In the genomic region with DNA sequence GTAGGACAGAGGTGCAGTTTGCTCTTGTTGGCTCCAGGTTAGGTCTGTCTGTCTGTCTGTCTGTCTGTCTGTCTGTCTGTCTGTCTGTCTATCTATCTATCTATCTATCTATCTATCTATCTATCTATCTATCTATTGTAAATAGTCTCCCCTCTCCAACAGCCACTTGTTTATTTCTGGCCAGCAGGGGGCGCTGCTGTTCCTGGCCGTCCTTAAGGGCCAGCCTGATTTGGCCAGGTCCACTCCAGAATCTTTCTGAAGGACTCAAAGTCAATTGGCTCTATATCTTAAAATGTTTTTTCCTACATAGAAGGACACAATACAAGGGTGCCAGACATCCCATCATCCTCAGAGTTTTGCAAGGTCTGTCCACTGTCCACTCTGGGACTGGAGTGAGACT, we compare ENCODE assay signal across 9 mouse cellular contexts. TPM values are rescaled to one million over a fixed set of nuclear protein-coding genes. Genes with fewer than 3 reads are reported as not detected.
DNase-seq lines count a peak whose midpoint lies in the region; ATAC-seq and TF ChIP-seq lines count a peak whose summit lies in the region.
"Had no signal": no experiment of that assay in that cellular context is flagged by ENCODE, and none has a peak within 500 bp of the region (broad histone marks: within the 10 kb centered on the region; RNA-seq: fewer than 3 reads in every experiment).

No protein-coding gene starts in this region.

- 0 out of 2 replicates have a peak, but pooled peaks cover 3% of the 10 kb centered on the region for H3K4me1 ChIP-seq in heart, embryonic 12.5 days (replicated peaks)
- H3K4me1 ChIP-seq in midbrain, postnatal 0 days (ENCODE audit: insufficient read depth, low read length): peaks cover 4% of the 10 kb centered on the region; the same call in 1 of the 2 replicates

- no peak overlapping the region for H3K4me3 ChIP-seq in heart, embryonic 12.5 days
- H3K4me3 ChIP-seq in midbrain, postnatal 0 days (ENCODE audit: low read depth, low read length): no peak overlapping the region

- DNase-seq in heart, adult 18-20 months: peak; percentile 63 to 90
- DNase-seq in 416B (ENCODE audit: low read depth): peak; percentile 67
- DNase-seq in adrenal gland, adult 8-10 months: peak; percentile 40
- DNase-seq in embryo, embryonic 11 days: peak; percentile 79
- peak; percentile 79 to 89 for DNase-seq in kidney, postnatal 25 days
- DNase-seq in midbrain, postnatal 0 days (ENCODE audit: low spot score): peak; percentile 53
- DNase-seq in thymus, postnatal 4 days: peak; percentile 72

- H3K27ac ChIP-seq in heart, embryonic 12.5 days (ENCODE audit: poor library complexity, severe bottlenecking): no peak overlapping the region
- no peak overlapping the region for H3K27ac ChIP-seq in midbrain, postnatal 0 days (ENCODE audit: low read depth, low read length)

- H3K36me3 ChIP-seq in heart, embryonic 12.5 days: no peaks in the 10 kb centered on the region
- no peaks in the 10 kb centered on the region for H3K36me3 ChIP-seq in midbrain, postnatal 0 days (ENCODE audit: insufficient read depth, low read length)

- no peak overlapping the region for H3K4me2 ChIP-seq in heart, embryonic 12.5 days
- no peak overlapping the region for H3K4me2 ChIP-seq in midbrain, postnatal 0 days (ENCODE audit: low read depth, low read length, poor library complexity, severe bottlenecking)

- ATAC-seq in heart, embryonic 12.5 days (ENCODE audit: insufficient number of reproducible peaks, low FRiP score): no peak
- ATAC-seq in midbrain, postnatal 0 days (ENCODE audit: low FRiP score): no peak

- 2% methylated on average over 2 of the region's 2 CpGs for WGBS in heart, embryonic 12.5 days
- 6% methylated on average over 2 of the region's 2 CpGs for WGBS in midbrain, postnatal 0 days

- H3K9me3 ChIP-seq in heart, embryonic 12.5 days (replicated peaks): no peaks in the 10 kb centered on the region
- H3K9me3 ChIP-seq in midbrain, postnatal 0 days (ENCODE audit: low read length): no peaks in the 10 kb centered on the region

- peak; percentile 76 for TF ChIP-seq CTCF in midbrain, postnatal 0 days (IDR thresholded peaks at IDR 0.05)

- no peaks in the 10 kb centered on the region for H3K27me3 ChIP-seq in heart, embryonic 12.5 days (replicated peaks)
- H3K27me3 ChIP-seq in midbrain, postnatal 0 days (ENCODE audit: insufficient read depth, low read length): no peaks in the 10 kb centered on the region

- H3K9ac ChIP-seq in heart, embryonic 12.5 days: no peak overlapping the region
- no peak overlapping the region for H3K9ac ChIP-seq in midbrain, postnatal 0 days (replicated peaks; ENCODE audit: low read length, poor library complexity, severe bottlenecking)

RNA-seq across cellular contexts. Expression of gene Kcne1, which starts 25.8 kb away (rescaled TPM):
- total RNA-seq in heart, adult 18-20 months (2021): 1 to 10 TPM; 7.1 to 7.8 TPM
- 78.4 and 87.1 TPM in 2 replicates for polyA plus RNA-seq in heart, embryonic 12.5 days (2016; fragmentation: Nextera tagmentation; extraction: Ambion mirVana)
- total RNA-seq in adrenal gland, adult 8-10 months (2022): not detected
- total RNA-seq in midbrain, postnatal 0 days (2014; rRNA removed): 1.7 TPM in 1 of 2 replicates, not detected in the other
- 0.40 TPM in 1 of 2 replicates, not detected in the other for polyA plus RNA-seq in midbrain, postnatal 0 days (2015; fragmentation: Nextera tagmentation; extraction: Ambion mirVana)
- total RNA-seq: layer of hippocampus, adult 18-20 months had no signal
